Mouse (Mus musculus) forebrain, embryonic 15.5 days (tissue): ENCODE measurements at regions not wholly inside any gene's neighbourhood (a gene's known extent, or its start where the extent isn't known, plus 50 kb on each side); places are given as distances from the start of the nearest gene placed in this dataset.

ENCODE experiments used
- ATAC-seq: fragments of 200-750 bp; cut with Nextera tagmentation; replicated peaks from 2 replicates; pipeline ENCODE4 v1.8.0; 2017; ENCODE audit warnings: mild to moderate bottlenecking, moderate TSS enrichment, moderate library complexity
- H3K27ac ChIP-seq: fragments of 300-500 bp; sonication (generic); replicated peaks from 2 replicates; pipeline ENCODE4 v1.5.1; 2015; ENCODE audit warnings: mild to moderate bottlenecking, inconsistent platforms
- H3K27me3 ChIP-seq: fragments of 300-500 bp; sonication (generic); 2 replicates; pipeline ENCODE4 v1.6.1; 2015; ENCODE audit warnings: inconsistent platforms
- H3K36me3 ChIP-seq: fragments of 300-500 bp; sonication (generic); 2 replicates; pipeline ENCODE4 v1.6.1; 2015; ENCODE audit warnings: mild to moderate bottlenecking, inconsistent platforms
- H3K4me1 ChIP-seq: fragments of 300-500 bp; sonication (generic); 2 replicates; pipeline ENCODE4 v1.6.1; 2015; ENCODE audit warnings: inconsistent platforms
- H3K4me2 ChIP-seq: fragments of 300-500 bp; sonication (generic); replicated peaks from 2 replicates; pipeline ENCODE4 v1.6.1; 2015; ENCODE audit warnings: mild to moderate bottlenecking, inconsistent platforms
- H3K4me3 ChIP-seq: fragments of 300-500 bp; sonication (generic); 2 replicates; pipeline ENCODE4 v1.5.1; 2015; ENCODE audit warnings: mild to moderate bottlenecking, inconsistent platforms
- H3K9ac ChIP-seq: fragments of 300-500 bp; sonication (generic); replicated peaks from 2 replicates; pipeline ENCODE4 v1.6.1; 2015; ENCODE audit warnings: mild to moderate bottlenecking, inconsistent platforms
- H3K9me3 ChIP-seq: fragments of 300-500 bp; sonication (generic); 2 replicates; pipeline ENCODE4 v1.6.1; 2016; ENCODE audit warnings: inconsistent platforms
- WGBS: fragments of 180-500 bp; shearing (Covaris S2); methylation state at CpG from one replicate; pipeline ENCODE4 v1.1.7; 2015; ENCODE audit warnings: mixed read lengths; 5-methylcytosine and 5-hydroxymethylcytosine counted together

DNA sequence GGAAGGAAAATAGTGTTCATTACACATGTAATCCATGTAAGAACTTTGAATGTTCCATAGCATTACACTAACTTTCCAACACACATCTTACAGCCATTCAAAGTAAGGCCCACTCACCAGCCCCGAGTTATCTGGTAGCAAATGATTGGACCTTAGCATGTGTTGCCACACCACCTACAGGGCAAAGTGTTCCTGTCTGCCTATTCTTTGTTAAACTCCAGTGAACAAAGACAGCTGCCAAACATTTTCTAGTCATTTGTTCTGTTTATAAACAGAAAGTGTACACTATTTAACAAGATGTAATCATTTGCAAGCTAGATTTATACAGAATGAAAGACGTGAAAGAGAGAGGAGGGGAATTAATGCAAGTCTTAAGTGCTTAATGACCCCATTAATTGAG, 66.9 kb upstream of the Apob start:
- H3K9ac ChIP-seq, result no peak overlapping the region
- 24% methylated on average over 2 of the region's 2 CpGs for WGBS
- ATAC-seq, result no peak
- peaks cover 3% of the 10 kb centered on the region; the same call in 1 of the 2 replicates for H3K4me1 ChIP-seq
- no peaks in the 10 kb centered on the region for H3K9me3 ChIP-seq
- no peak overlapping the region for H3K4me2 ChIP-seq
- no peak overlapping the region for H3K27ac ChIP-seq
- H3K27me3 ChIP-seq, result no peaks in the 10 kb centered on the region
- H3K36me3 ChIP-seq, result no peaks in the 10 kb centered on the region
- H3K4me3 ChIP-seq, result no peak overlapping the region

DNA sequence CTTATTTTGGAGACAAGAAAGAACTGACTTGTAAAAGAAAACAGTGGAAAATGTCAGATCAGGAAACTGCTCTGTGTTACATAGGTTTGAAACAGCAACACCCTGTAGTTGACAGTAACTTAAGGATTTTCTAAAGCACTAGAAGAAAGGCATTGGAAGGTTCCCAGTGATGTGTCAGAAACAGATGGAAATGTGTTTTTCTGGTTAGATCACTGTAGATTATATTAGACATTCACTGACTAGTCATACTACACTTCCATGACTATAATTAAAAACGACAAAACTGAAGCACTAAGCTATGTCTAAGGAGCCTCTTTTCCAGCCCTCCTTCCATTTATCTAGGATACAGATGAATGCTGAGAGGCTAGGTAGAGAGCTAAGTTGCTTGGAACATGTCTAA, 59.1 kb upstream of the Apob start:
- no peak for ATAC-seq
- WGBS, result 63% methylated on average over 1 of the region's 1 CpGs
- no peak overlapping the region for H3K4me3 ChIP-seq

DNA sequence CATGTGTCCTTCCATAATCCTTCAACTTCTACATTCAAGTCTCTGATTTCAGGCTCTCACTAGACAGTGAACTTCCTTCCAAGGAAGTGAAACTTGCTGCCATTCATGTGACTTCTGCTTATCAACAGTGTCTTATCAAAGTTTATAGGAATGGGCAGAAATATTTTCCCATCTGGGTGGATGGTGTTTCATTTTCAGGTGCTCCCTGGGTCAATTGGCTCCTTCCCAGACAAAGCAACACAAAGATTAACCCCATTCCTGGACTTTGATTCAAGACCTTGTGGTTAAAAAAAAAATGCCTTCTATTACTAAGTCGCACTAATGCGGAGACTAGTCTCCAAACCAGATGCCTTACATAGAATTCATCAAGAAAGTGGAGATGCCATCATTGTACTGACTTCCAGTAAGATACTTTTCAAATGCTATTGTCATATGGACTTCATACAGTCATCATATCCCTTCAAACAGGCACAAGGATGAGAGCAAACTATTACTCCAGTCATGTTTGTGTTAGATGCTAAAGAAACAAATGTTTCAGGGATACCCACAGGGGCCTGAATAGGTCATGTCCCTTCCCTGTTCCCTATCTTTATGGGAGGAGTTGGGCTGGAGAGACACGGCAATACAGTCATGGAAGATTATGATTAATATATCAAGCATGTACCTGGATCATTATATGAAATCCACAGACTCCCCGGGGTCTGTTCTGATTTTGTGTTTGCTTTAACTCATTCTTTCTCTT, 58.3 kb upstream of the Apob start:
- Histone ChIP-seq H3K27me3 (no peaks in the 10 kb centered on the region), H3K4me1 (no peaks in the 10 kb centered on the region), H3K27ac (no peak overlapping the region), H3K36me3 (no peaks in the 10 kb centered on the region), H3K4me3 (no peak overlapping the region), H3K9ac (no peak overlapping the region), H3K9me3 (no peaks in the 10 kb centered on the region), H3K4me2 (no peak overlapping the region)
- ATAC-seq, result no peak
- WGBS, result 84% methylated on average over 4 of the region's 4 CpGs

More for the DNA sequence above, 59.1 kb upstream of the Apob start:
- H3K9me3 ChIP-seq, result no peaks in the 10 kb centered on the region
- no peak overlapping the region for H3K9ac ChIP-seq
- no peaks in the 10 kb centered on the region for H3K27me3 ChIP-seq
- no peaks in the 10 kb centered on the region for H3K36me3 ChIP-seq
- no peak overlapping the region for H3K27ac ChIP-seq
- no peaks in the 10 kb centered on the region for H3K4me1 ChIP-seq
- H3K4me2 ChIP-seq, result no peak overlapping the region

DNA sequence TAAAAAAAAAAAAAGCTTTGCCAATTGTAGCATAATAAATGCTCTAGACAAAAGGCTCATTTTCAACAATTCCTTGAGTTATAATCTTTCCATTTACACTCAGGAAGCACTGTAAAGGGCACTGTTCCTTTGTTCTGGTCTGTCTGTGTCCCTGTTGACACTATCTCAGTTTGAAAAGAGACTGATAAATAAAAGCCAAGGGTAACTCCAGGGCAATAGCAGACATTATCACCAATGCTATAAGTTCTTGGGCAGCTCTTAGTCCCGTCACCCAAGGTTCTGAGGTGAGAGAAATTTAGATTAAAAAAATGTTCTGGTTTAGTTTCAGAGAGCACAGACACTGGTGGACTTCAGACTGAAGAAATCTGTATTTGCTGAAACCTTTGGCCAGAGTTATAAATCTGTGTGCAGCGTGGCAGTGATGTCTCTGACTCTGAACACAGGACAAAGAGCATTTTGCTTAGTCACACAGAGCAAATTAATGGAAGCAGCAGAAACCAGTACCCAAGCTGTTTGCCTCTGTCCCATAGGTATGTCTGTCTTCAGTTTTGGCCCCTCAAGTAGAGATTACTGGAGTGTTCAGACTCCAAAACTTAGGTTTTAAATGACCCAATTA, 57.6 kb upstream of the Apob start:
- H3K9ac ChIP-seq, result no peak overlapping the region
- no peaks in the 10 kb centered on the region for H3K36me3 ChIP-seq
- H3K4me2 ChIP-seq, result no peak overlapping the region
- H3K4me3 ChIP-seq, result no peak overlapping the region
- H3K4me1 ChIP-seq, result no peaks in the 10 kb centered on the region
- ATAC-seq, result no peak
- no peaks in the 10 kb centered on the region for H3K9me3 ChIP-seq
- H3K27ac ChIP-seq, result no peak overlapping the region
- H3K27me3 ChIP-seq, result no peaks in the 10 kb centered on the region
- 86% methylated on average over 2 of the region's 2 CpGs for WGBS

DNA sequence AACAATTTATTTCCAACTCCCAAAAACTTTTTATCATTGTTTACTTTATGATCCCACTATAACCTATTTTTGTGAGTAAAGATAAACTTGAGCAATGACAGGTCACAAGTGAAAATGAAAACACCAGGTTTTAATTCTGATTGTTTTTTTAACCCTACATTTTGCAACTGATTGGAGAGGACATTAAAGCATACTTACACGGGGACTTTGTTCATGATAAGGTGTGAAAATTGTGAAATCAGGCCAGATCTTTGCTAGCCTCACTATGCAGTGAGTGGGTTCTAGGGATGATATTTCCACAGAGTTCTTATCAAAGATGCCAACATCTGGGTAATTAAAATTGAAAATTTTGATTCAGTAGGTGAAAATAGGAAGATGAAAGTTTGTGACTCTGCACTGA, 56.6 kb upstream of the Apob start:
- WGBS, result 85% methylated on average over 1 of the region's 1 CpGs
- H3K27me3 ChIP-seq, result no peaks in the 10 kb centered on the region
- no peak overlapping the region for H3K9ac ChIP-seq
- no peaks in the 10 kb centered on the region for H3K4me1 ChIP-seq
- no peak overlapping the region for H3K4me3 ChIP-seq
- no peaks in the 10 kb centered on the region for H3K36me3 ChIP-seq
- ATAC-seq, result no peak
- no peak overlapping the region for H3K4me2 ChIP-seq
- H3K27ac ChIP-seq, result no peak overlapping the region
- H3K9me3 ChIP-seq, result no peaks in the 10 kb centered on the region
